ENCODE assay signal across 12 mouse cellular contexts in genomic region chr17:65683731-65684130, GRCm38 (mm10). TPM values are rescaled to one million over a fixed set of nuclear protein-coding genes. Genes with fewer than 3 reads are reported as not detected.
DNase-seq lines count a peak whose midpoint lies in the region; ATAC-seq lines count a peak whose summit lies in the region.
"Had no signal": no experiment of that assay in that cellular context is flagged by ENCODE, and none has a peak within 500 bp of the region (broad histone marks: within the 10 kb centered on the region; RNA-seq: fewer than 3 reads in every experiment).

No protein-coding gene starts in this region.

- intact Hi-C loops in heart, postnatal 36 days (cut with DNase I): no loop called here

- DNase-seq in frontal cortex, postnatal 25 days (ENCODE audit: low spot score in 2 of 2): no peak
- DNase-seq in lung, postnatal 14 days: peak; percentile 15
- DNase-seq in lung, postnatal 4 days: no peak
- DNase-seq in cerebellum, postnatal 36 days: peak; percentile 81 to 82
- DNase-seq in heart, postnatal 36 days: peak; percentile 34 to 35
- DNase-seq in thymus, postnatal 4 days: no peak
- no peak for DNase-seq in ovary, postnatal 10 days (ENCODE audit: low spot score)

- peak; percentile 87 for ATAC-seq in frontal cortex, adult (ENCODE audit: low TSS enrichment)
- ATAC-seq: forebrain, embryonic 13.5 days; liver, embryonic 12.5 days had no signal

RNA-seq across cellular contexts. Expression of gene Txndc2, which starts 41.8 kb away (rescaled TPM):
- not detected for total RNA-seq in heart, postnatal 36 days (2021)
- total RNA-seq: left cerebral cortex, adult 18-20 months; megakaryocyte-erythroid progenitor cell, adult 5-6 weeks had no signal

Comparison
In these comparisons a context has a peak if more than half of its experiments do, and no peak if none do; other contexts are left out.
1. DNase-seq: peak in lung, postnatal 14 days (single experiment), cerebellum, postnatal 36 days (2 of 2) and heart, postnatal 36 days (2 of 2); none in frontal cortex, postnatal 25 days (0 of 2), lung, postnatal 4 days (0 of 2), thymus, postnatal 4 days (single experiment) and ovary, postnatal 10 days (single experiment).